Mouse (Mus musculus): ENCODE measurements at regions not wholly inside any gene's neighbourhood (a gene's known extent, or its start where the extent isn't known, plus 50 kb on each side); places are given as distances from the start of the nearest gene placed in this dataset.

GRCm38 (mm10) chr13:91377428-91377827 lies 82.7 kb upstream of the Ssbp2 start:
- Histone ChIP-seq H3K4me1 (ENCODE audit: control insufficient read depth, insufficient read depth, low read length) (peaks cover 3% of the 10 kb centered on the region), H3K27ac (ENCODE audit: control insufficient read depth, insufficient read depth, low read depth, low read length) (no peak overlapping the region), H3K4me3 (ENCODE audit: control insufficient read depth, low read depth, low read length) (no peak overlapping the region), H3K36me3 (ENCODE audit: control insufficient read depth, insufficient read depth, low read length) (no peaks in the 10 kb centered on the region), H3K27me3 (ENCODE audit: control insufficient read depth, insufficient read depth, low read length) (no peaks in the 10 kb centered on the region)
- TF ChIP-seq POLR2A (IDR thresholded peaks at IDR 0.05; ENCODE audit: control insufficient read depth, low read depth, low read length) (no peak), CTCF (IDR thresholded peaks at IDR 0.05; ENCODE audit: control insufficient read depth, insufficient read depth, insufficient replicate concordance, low read depth, low read length) (no peak)

GRCm38 (mm10) chr13:91377972-91378371 lies 82.1 kb upstream of the Ssbp2 start:
- Histone ChIP-seq H3K27me3 (ENCODE audit: control insufficient read depth, insufficient read depth, low read length) (no peaks in the 10 kb centered on the region), H3K4me1 (ENCODE audit: control insufficient read depth, insufficient read depth, low read length) (peaks cover 3% of the 10 kb centered on the region), H3K4me3 (ENCODE audit: control insufficient read depth, low read depth, low read length) (no peak overlapping the region), H3K27ac (ENCODE audit: control insufficient read depth, insufficient read depth, low read depth, low read length) (no peak overlapping the region), H3K36me3 (ENCODE audit: control insufficient read depth, insufficient read depth, low read length) (no peaks in the 10 kb centered on the region)
- TF ChIP-seq POLR2A (IDR thresholded peaks at IDR 0.05; ENCODE audit: control insufficient read depth, low read depth, low read length) (no peak), CTCF (IDR thresholded peaks at IDR 0.05; ENCODE audit: control insufficient read depth, insufficient read depth, insufficient replicate concordance, low read depth, low read length) (no peak)

- Histone ChIP-seq H3K36me3 (ENCODE audit: control insufficient read depth, insufficient read depth, low read length) (no peaks in the 10 kb centered on the region), H3K27ac (ENCODE audit: control insufficient read depth, insufficient read depth, low read depth, low read length) (no peak overlapping the region), H3K4me1 (ENCODE audit: control insufficient read depth, insufficient read depth, low read length) (no peaks in the 10 kb centered on the region), H3K27me3 (ENCODE audit: control insufficient read depth, insufficient read depth, low read length) (no peaks in the 10 kb centered on the region), H3K4me3 (ENCODE audit: control insufficient read depth, low read depth, low read length) (no peak overlapping the region)
- TF ChIP-seq POLR2A (IDR thresholded peaks at IDR 0.05; ENCODE audit: control insufficient read depth, low read depth, low read length) (no peak), CTCF (IDR thresholded peaks at IDR 0.05; ENCODE audit: control insufficient read depth, insufficient read depth, insufficient replicate concordance, low read depth, low read length) (no peak)
Observed at GRCm38 (mm10) chr13:91385393-91385792, 74.7 kb upstream of the Ssbp2 start.

GRCm38 (mm10) chr13:91387913-91388312 lies 72.2 kb upstream of the Ssbp2 start:
- Histone ChIP-seq H3K27me3 (ENCODE audit: control insufficient read depth, insufficient read depth, low read length) (no peaks in the 10 kb centered on the region), H3K4me1 (ENCODE audit: control insufficient read depth, insufficient read depth, low read length) (no peaks in the 10 kb centered on the region), H3K4me3 (ENCODE audit: control insufficient read depth, low read depth, low read length) (no peak overlapping the region), H3K27ac (ENCODE audit: control insufficient read depth, insufficient read depth, low read depth, low read length) (no peak overlapping the region), H3K36me3 (ENCODE audit: control insufficient read depth, insufficient read depth, low read length) (no peaks in the 10 kb centered on the region)
- TF ChIP-seq POLR2A (IDR thresholded peaks at IDR 0.05; ENCODE audit: control insufficient read depth, low read depth, low read length) (no peak), CTCF (IDR thresholded peaks at IDR 0.05; ENCODE audit: control insufficient read depth, insufficient read depth, insufficient replicate concordance, low read depth, low read length) (no peak)

GRCm38 (mm10) chr13:91403632-91404031 lies 56.5 kb upstream of the Ssbp2 start:
- H3K27me3 ChIP-seq (ENCODE audit: control insufficient read depth, insufficient read depth, low read length), result no peaks in the 10 kb centered on the region
- no peak overlapping the region for H3K4me3 ChIP-seq (ENCODE audit: control insufficient read depth, low read depth, low read length)
- no peak overlapping the region for H3K27ac ChIP-seq (ENCODE audit: control insufficient read depth, insufficient read depth, low read depth, low read length)
- H3K4me1 ChIP-seq (ENCODE audit: control insufficient read depth, insufficient read depth, low read length), result no peaks in the 10 kb centered on the region; the same call in 1 of the 2 replicates
- TF ChIP-seq POLR2A (IDR thresholded peaks at IDR 0.05; ENCODE audit: control insufficient read depth, low read depth, low read length) (no peak), CTCF (IDR thresholded peaks at IDR 0.05; ENCODE audit: control insufficient read depth, insufficient read depth, insufficient replicate concordance, low read depth, low read length) (no peak)
- H3K36me3 ChIP-seq (ENCODE audit: control insufficient read depth, insufficient read depth, low read length), result no peaks in the 10 kb centered on the region

DNA sequence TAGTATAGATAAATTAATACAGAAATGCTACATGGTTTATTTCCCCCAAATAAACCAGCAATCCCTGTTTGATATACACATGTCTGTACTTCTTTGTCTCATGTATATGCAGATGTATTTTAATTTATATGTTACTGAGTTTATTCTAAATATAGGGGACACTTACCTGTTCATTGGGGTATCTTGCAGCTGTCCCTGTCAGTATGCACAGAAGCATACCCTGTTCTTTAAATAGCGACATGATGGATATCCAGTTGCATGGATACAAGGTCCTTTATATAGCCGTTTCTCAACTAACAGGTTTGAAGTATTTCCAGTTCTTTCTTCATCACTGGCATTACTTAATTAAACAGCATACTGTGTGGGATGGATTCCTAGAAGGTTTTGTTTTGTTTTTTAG lies 55.1 kb upstream of the Ssbp2 start:
- Histone ChIP-seq H3K4me1 (ENCODE audit: control insufficient read depth, insufficient read depth, low read length) (no peaks in the 10 kb centered on the region), H3K27me3 (ENCODE audit: control insufficient read depth, insufficient read depth, low read length) (no peaks in the 10 kb centered on the region), H3K36me3 (ENCODE audit: control insufficient read depth, insufficient read depth, low read length) (no peaks in the 10 kb centered on the region), H3K27ac (ENCODE audit: control insufficient read depth, insufficient read depth, low read depth, low read length) (no peak overlapping the region), H3K4me3 (ENCODE audit: control insufficient read depth, low read depth, low read length) (no peak overlapping the region)
- TF ChIP-seq CTCF (IDR thresholded peaks at IDR 0.05; ENCODE audit: control insufficient read depth, insufficient read depth, insufficient replicate concordance, low read depth, low read length), result no peak
- TF ChIP-seq POLR2A (IDR thresholded peaks at IDR 0.05; ENCODE audit: control insufficient read depth, low read depth, low read length), result no peak

- Histone ChIP-seq H3K36me3 (ENCODE audit: control insufficient read depth, insufficient read depth, low read length) (no peaks in the 10 kb centered on the region), H3K4me3 (ENCODE audit: control insufficient read depth, low read depth, low read length) (no peak overlapping the region), H3K27ac (ENCODE audit: control insufficient read depth, insufficient read depth, low read depth, low read length) (no peak overlapping the region), H3K4me1 (ENCODE audit: control insufficient read depth, insufficient read depth, low read length) (no peaks in the 10 kb centered on the region), H3K27me3 (ENCODE audit: control insufficient read depth, insufficient read depth, low read length) (no peaks in the 10 kb centered on the region)
- TF ChIP-seq CTCF (IDR thresholded peaks at IDR 0.05; ENCODE audit: control insufficient read depth, insufficient read depth, insufficient replicate concordance, low read depth, low read length) (no peak), POLR2A (IDR thresholded peaks at IDR 0.05; ENCODE audit: control insufficient read depth, low read depth, low read length) (no peak)
Observed at GRCm38 (mm10) chr13:91410116-91410515, 50.0 kb upstream of the Ssbp2 start.

Measured in testis, adult 2 months (tissue).